Mouse (Mus musculus) heart, embryonic 12.5 days (tissue): ENCODE results near the gene Vash1. TPM values are rescaled to one million over a fixed set of nuclear protein-coding genes. Genes with fewer than 3 reads are reported as not detected.

ENCODE experiments used
- ATAC-seq: fragments of 200-750 bp; cut with Nextera tagmentation; 2 replicates; pipeline ENCODE4 v1.8.0; 2017; ENCODE audit warnings: moderate TSS enrichment, moderate library complexity; ENCODE audit not compliant: insufficient number of reproducible peaks, low FRiP score
- H3K27ac ChIP-seq: fragments of 300-500 bp; sonication (generic); 2 replicates; pipeline ENCODE4 v1.5.1; 2016; ENCODE audit warnings: mild to moderate bottlenecking, moderate library complexity; ENCODE audit not compliant: poor library complexity, severe bottlenecking
- H3K27me3 ChIP-seq: fragments of 300-500 bp; sonication (generic); replicated peaks from 2 replicates; pipeline ENCODE4 v1.6.1; 2016; ENCODE audit warnings: mild to moderate bottlenecking, moderate library complexity
- H3K36me3 ChIP-seq: fragments of 300-500 bp; sonication (generic); 2 replicates; pipeline ENCODE4 v1.6.1; 2016; ENCODE audit warnings: mild to moderate bottlenecking, moderate library complexity
- H3K4me1 ChIP-seq: fragments of 300-500 bp; sonication (generic); replicated peaks from 2 replicates; pipeline ENCODE4 v1.6.1; 2016; ENCODE audit warnings: mild to moderate bottlenecking
- H3K4me2 ChIP-seq: fragments of 300-500 bp; sonication (generic); 2 replicates; pipeline ENCODE4 v1.6.1; 2016; ENCODE audit warnings: mild to moderate bottlenecking, moderate library complexity
- H3K4me3 ChIP-seq: fragments of 300-500 bp; sonication (generic); 2 replicates; pipeline ENCODE4 v1.5.1; 2016; ENCODE audit warnings: mild to moderate bottlenecking
- H3K9ac ChIP-seq: fragments of 300-500 bp; sonication (generic); 2 replicates; pipeline ENCODE4 v1.6.1; 2016; ENCODE audit warnings: mild to moderate bottlenecking, moderate library complexity
- H3K9me3 ChIP-seq: fragments of 300-500 bp; sonication (generic); replicated peaks from 2 replicates; pipeline ENCODE4 v1.6.1; 2016; ENCODE audit warnings: mild to moderate bottlenecking, moderate library complexity
- WGBS: fragments of 180-500 bp; shearing (Covaris S2); methylation state at CpG from one replicate; pipeline ENCODE4 v1.1.7; 2016; 5-methylcytosine and 5-hydroxymethylcytosine counted together
- polyA plus RNA-seq: library from polyadenylated mRNA; unstranded; fragments of >200 nt; fragmentation: Nextera tagmentation; extraction: Ambion mirVana; gene quantifications from 2 replicates; pipeline ENCODE4 v1.2.1, GENCODE M21; 2016

Gene Vash1
- polyA plus RNA-seq, 1 experiment from 2014 or later: 10.5 TPM

DNA sequence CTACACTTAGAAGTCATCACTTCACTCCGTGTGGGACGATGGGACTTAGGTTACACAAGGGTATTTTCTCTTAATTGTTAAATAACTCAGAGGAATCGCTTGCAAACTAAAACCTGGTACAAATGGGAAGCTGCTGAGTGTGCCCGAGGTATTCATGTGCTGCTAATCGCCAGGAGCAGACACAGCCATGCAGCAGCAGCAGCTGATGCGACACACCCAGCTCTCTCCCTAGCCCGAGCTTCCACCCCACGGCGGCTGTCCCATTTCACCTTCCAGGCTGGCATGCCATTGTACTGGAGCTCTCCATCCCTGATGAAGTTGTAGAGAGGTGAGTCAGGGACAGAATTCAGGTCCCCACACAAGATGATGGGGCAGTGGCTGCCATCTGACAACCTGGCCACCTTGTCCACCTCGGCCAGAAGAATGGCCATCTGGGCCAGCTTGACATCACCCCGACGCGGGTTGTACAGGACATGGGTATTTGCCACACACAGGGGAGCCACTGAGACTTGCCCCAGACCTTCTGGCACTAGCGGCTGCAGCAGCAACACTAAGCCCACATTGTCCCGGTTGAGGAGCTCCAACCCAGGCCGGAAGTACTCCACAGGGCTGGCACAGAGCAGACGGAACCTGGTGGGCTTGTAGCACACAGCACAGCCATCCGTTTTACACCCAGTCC, 41.6 kb downstream of the Vash1 start:
- H3K4me1 ChIP-seq: peaks cover 37% of the 10 kb centered on the region
- H3K27me3 ChIP-seq: no peaks in the 10 kb centered on the region
- no peak overlapping the region for H3K4me2 ChIP-seq
- H3K36me3 ChIP-seq: peaks cover 26% of the 10 kb centered on the region
- ATAC-seq: no peak
- no peaks in the 10 kb centered on the region for H3K9me3 ChIP-seq
- H3K9ac ChIP-seq: no peak overlapping the region
- no peak overlapping the region for H3K4me3 ChIP-seq
- 82% methylated on average over 18 of the region's 18 CpGs for WGBS
- no peak overlapping the region for H3K27ac ChIP-seq

GRCm38 (mm10) chr12:86721453-86721852, 43.0 kb downstream of the Vash1 start:
- Histone ChIP-seq H3K9me3 (no peaks in the 10 kb centered on the region), H3K36me3 (peaks cover 23% of the 10 kb centered on the region), H3K4me1 (peaks cover 39% of the 10 kb centered on the region), H3K4me2 (no peak overlapping the region), H3K9ac (no peak overlapping the region), H3K4me3 (no peak overlapping the region), H3K27ac (0 out of 2 replicates have a peak overlapping the region, but pooled peaks have one; percentile 12), H3K27me3 (no peaks in the 10 kb centered on the region)
- 62% methylated on average over 5 of the region's 5 CpGs for WGBS
- no peak for ATAC-seq

- Histone ChIP-seq H3K9ac (no peak overlapping the region), H3K4me2 (0 out of 2 replicates have a peak overlapping the region, but pooled peaks have one; percentile 7), H3K36me3 (peaks cover 14% of the 10 kb centered on the region; the same call in 1 of the 2 replicates), H3K9me3 (no peaks in the 10 kb centered on the region), H3K4me1 (peaks cover 39% of the 10 kb centered on the region), H3K27me3 (no peaks in the 10 kb centered on the region), H3K27ac (peak overlapping the region; percentile 12; the same call in 1 of the 2 replicates), H3K4me3 (no peak overlapping the region)
- no peak for ATAC-seq
- WGBS: 28% methylated on average over 2 of the region's 2 CpGs
Observed at GRCm38 (mm10) chr12:86724300-86724699, 45.8 kb downstream of the Vash1 start.

- Histone ChIP-seq H3K4me1 (peaks cover 39% of the 10 kb centered on the region), H3K9me3 (no peaks in the 10 kb centered on the region), H3K27me3 (no peaks in the 10 kb centered on the region), H3K36me3 (0 out of 2 replicates have a peak, but pooled peaks cover 7% of the 10 kb centered on the region), H3K4me2 (peak overlapping the region; percentile 96), H3K9ac (peak overlapping the region; percentile 92), H3K4me3 (peak overlapping the region; percentile 89), H3K27ac (peak overlapping the region; percentile 1; the same call in 1 of the 2 replicates)
- under 1% methylated on average over 19 of the region's 19 CpGs for whole genome bisulfite sequencing
- no peak; the same call in 1 of the 2 replicates for ATAC-seq
Observed at GRCm38 (mm10) chr12:86725706-86726105, 47.2 kb downstream of the Vash1 start.

DNA sequence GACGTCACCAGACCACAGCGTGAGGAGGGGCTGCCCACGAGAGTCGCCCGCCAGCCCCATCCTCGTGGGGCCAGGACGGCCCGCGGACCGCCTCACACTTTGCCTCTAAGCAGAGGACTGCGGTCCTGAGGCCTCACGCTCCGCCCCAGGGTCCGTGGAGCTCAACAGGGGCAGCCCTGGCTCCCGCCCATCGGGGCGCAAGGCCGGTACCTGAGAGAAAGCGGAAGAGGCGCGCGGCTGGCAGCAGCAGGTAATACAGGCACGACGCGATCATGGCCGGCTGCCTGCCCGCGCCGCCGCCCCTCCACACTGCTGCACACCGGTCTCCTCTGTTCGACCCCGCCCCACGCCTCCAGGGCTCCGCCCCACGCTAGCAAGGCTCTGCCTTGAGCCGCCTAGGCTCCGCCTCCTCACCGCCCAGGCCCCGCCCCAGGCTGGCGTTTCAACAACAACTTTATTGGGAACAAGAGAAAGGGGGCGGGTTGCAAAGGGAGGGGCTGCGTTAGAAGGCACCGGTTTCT, 47.7 kb downstream of the Vash1 start, which contains the start of gene Angel1:
TSS of gene Angel1 (minus strand) at position 341 of the 521 bp plus-strand sequence.
- H3K4me1 ChIP-seq: peaks cover 34% of the 10 kb centered on the region
- peak within 1 kb of the TSS; percentile 1; the same call in 1 of the 2 replicates for H3K27ac ChIP-seq
- H3K9me3 ChIP-seq: no peaks in the 10 kb centered on the region
- peak within 1 kb of the TSS; percentile 89 for H3K4me3 ChIP-seq
- peak within 1 kb of the TSS; percentile 92 for H3K9ac ChIP-seq
- peak within 1 kb of the TSS; percentile 96 for H3K4me2 ChIP-seq
- 0 out of 2 replicates have a peak, but pooled peaks cover 3% of the 10 kb centered on the region for H3K36me3 ChIP-seq
- no peaks in the 10 kb centered on the region for H3K27me3 ChIP-seq
- under 1% methylated on average over 44 of the region's 44 CpGs for whole genome bisulfite sequencing
- ATAC-seq: peak; percentile 98

DNA sequence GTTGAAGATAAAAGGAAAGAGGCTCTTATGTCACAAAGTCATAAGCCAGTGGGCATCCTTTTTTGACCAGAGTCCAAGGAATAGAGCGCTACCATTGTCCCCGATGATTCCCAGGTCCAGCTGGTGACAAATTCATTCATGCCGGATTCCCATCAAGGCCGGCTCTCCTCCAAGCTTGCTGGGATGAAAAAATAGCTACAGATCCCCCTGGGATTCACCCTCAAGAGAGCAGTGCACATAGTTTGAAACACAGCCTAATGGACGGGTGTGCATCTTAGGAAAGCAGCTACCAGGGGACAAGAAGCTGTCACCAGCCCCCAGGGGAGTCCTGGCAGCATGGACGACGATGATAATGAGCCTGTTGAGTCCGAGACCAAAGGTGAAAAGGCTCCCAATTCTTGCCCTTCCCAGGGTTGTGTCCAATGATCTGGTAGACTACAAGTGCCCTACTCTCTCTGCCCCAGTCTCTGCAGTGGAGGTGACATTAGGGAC, 55.9 kb downstream of the Vash1 start, which contains the start of gene Lrrc74a:
TSS of gene Lrrc74a (plus strand) at position 51 of the 492 bp plus-strand sequence.
- Histone ChIP-seq H3K27me3 (0 out of 2 replicates have a peak, but pooled peaks cover 4% of the 10 kb centered on the region), H3K36me3 (no peaks in the 10 kb centered on the region), H3K9me3 (no peaks in the 10 kb centered on the region), H3K4me3 (no peak within 1 kb of the TSS), H3K27ac (no peak within 1 kb of the TSS), H3K4me1 (no peaks in the 10 kb centered on the region), H3K4me2 (no peak within 1 kb of the TSS), H3K9ac (no peak within 1 kb of the TSS)
- no peak for ATAC-seq
- 76% methylated on average over 8 of the region's 8 CpGs for WGBS

Other genes starting within 250 kb of the Vash1 start
- gene Angel1, start 47.8 kb downstream of the Vash1 start, polyA plus RNA-seq: 10.6 and 12.3 TPM in 2 replicates
- not detected in 2 replicates for gene Lrrc74a, start 55.7 kb downstream of the Vash1 start, polyA plus RNA-seq
- 57.8 and 59.5 TPM in 2 replicates for gene Irf2bpl, start 206.1 kb downstream of the Vash1 start, polyA plus RNA-seq